ENCODE assay signal across 8 mouse cellular contexts in the genomic region with DNA sequence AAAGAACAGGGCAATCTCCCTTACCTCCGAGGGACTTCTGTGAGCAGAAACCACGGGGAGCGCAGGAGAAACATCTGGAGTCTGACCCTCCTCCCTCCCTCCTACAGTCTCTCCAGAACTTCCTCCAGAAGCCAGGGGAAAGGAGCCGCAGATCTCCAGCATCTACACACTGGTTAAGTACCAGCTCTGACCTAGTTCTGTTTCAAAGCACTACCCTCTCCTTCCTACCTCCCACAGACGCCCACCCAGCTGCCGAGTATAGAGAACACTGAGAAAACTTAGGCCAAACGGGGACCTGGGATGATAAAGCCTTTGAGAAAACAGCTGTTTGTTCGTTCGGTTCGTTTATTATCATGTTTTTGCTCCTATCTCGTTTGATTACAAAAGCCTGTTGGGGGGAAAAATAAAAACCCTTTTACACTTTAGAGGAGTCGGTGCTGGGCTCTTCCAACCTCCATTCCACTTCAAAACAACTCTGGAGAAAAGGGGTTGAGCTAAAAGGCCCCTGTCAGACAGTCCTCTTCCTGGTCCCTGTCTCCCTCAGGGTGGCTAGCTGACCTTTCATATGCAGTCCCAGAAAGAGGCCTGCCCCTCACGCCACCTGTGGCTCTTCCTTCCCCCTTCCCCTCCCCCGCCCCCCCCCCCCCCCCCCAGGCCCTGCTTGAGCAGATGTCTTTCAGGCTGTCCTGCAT.
DNase-seq lines count a peak whose midpoint lies in the region; ATAC-seq and TF ChIP-seq lines count a peak whose summit lies in the region.

No protein-coding gene starts in this region.

- H3K36me3 ChIP-seq in embryonic facial prominence, embryonic 14.5 days (ENCODE audit: control insufficient read depth, insufficient read depth, low read length), result no peaks in the 10 kb centered on the region

- 0 out of 2 replicates have a peak, but pooled peaks have one; percentile 60 for ATAC-seq in embryonic facial prominence, embryonic 14.5 days (ENCODE audit: low read depth)

- no peaks in the 10 kb centered on the region for H3K27me3 ChIP-seq in embryonic facial prominence, embryonic 14.5 days (replicated peaks; ENCODE audit: control insufficient read depth, insufficient read depth, low read length)

- 19% methylated on average over 13 of the region's 14 CpGs for WGBS in embryonic facial prominence, embryonic 14.5 days

- H3K4me3 ChIP-seq in layer of hippocampus, adult 2 months, result no peak overlapping the region
- H3K4me3 ChIP-seq in embryonic facial prominence, embryonic 14.5 days (ENCODE audit: low read depth, low read length), result no peak overlapping the region

- peaks cover 16% of the 10 kb centered on the region for H3K4me1 ChIP-seq in embryonic facial prominence, embryonic 14.5 days (ENCODE audit: control insufficient read depth, insufficient read depth, low read length)

- H3K9ac ChIP-seq in embryonic facial prominence, embryonic 14.5 days (ENCODE audit: low read depth, low read length), result 0 out of 2 replicates have a peak overlapping the region, but pooled peaks have one; percentile 5

- no peak for DNase-seq in layer of hippocampus, adult 2 months (ENCODE audit: low spot score in 2 of 2)
- DNase-seq in layer of hippocampus, postnatal 14 days (ENCODE audit: low spot score in 2 of 2), result no peak
- DNase-seq in embryonic facial prominence, embryonic 14.5 days (ENCODE audit: low spot score), result peak; percentile 29
- DNase-seq in heart, postnatal 4 days, result peak; percentile 40
- DNase-seq in right cerebral cortex, postnatal 14 days, result peak; percentile 15
- DNase-seq in spleen, adult 18-20 months, result no peak
- no peak for DNase-seq in layer of hippocampus, adult 11-12 months (ENCODE audit: low spot score)
- no peak for DNase-seq in adrenal gland, adult 2 months

- no peaks in the 10 kb centered on the region for H3K9me3 ChIP-seq in embryonic facial prominence, embryonic 14.5 days (ENCODE audit: control insufficient read depth, low read length)

- no peak for TF ChIP-seq CTCF in layer of hippocampus, adult 2 months (conservative IDR thresholded peaks at IDR 0.05)

- no peak overlapping the region for H3K4me2 ChIP-seq in embryonic facial prominence, embryonic 14.5 days (ENCODE audit: low read depth, low read length)

- H3K27ac ChIP-seq in layer of hippocampus, adult 2 months, result peak overlapping the region; percentile 48; the same call in 1 of the 2 replicates
- peak overlapping the region; percentile 16; the same call in 1 of the 2 replicates for H3K27ac ChIP-seq in embryonic facial prominence, embryonic 14.5 days (replicated peaks; ENCODE audit: low read depth, low read length)

Comparison
In these comparisons a context has a peak if more than half of its experiments do, and no peak if none do; other contexts are left out.
1. DNase-seq: peak in embryonic facial prominence, embryonic 14.5 days (single experiment), heart, postnatal 4 days (single experiment) and right cerebral cortex, postnatal 14 days (single experiment); none in layer of hippocampus, adult 2 months (0 of 2), layer of hippocampus, postnatal 14 days (0 of 2), spleen, adult 18-20 months (0 of 2), layer of hippocampus, adult 11-12 months (single experiment) and adrenal gland, adult 2 months (single experiment).